Mouse (Mus musculus) spleen, adult 2 months (tissue): Measurements from ENCODE around the gene Mapre3.

Experiments
- CTCF ChIP-seq: fragments of 200-500 bp; IDR thresholded peaks from 2 replicates; pipeline ENCODE4 v1.5.1; 2011; ENCODE audit warnings: mild to moderate bottlenecking, inconsistent platforms; ENCODE audit not compliant: insufficient read depth, insufficient read length, insufficient replicate concordance; ENCODE audit errors: extremely low read depth
- POLR2A ChIP-seq: fragments of 200-500 bp; IDR thresholded peaks from 2 replicates; pipeline ENCODE4 v1.6.1; 2011; ENCODE audit warnings: low read depth, low read length, inconsistent platforms

DNA sequence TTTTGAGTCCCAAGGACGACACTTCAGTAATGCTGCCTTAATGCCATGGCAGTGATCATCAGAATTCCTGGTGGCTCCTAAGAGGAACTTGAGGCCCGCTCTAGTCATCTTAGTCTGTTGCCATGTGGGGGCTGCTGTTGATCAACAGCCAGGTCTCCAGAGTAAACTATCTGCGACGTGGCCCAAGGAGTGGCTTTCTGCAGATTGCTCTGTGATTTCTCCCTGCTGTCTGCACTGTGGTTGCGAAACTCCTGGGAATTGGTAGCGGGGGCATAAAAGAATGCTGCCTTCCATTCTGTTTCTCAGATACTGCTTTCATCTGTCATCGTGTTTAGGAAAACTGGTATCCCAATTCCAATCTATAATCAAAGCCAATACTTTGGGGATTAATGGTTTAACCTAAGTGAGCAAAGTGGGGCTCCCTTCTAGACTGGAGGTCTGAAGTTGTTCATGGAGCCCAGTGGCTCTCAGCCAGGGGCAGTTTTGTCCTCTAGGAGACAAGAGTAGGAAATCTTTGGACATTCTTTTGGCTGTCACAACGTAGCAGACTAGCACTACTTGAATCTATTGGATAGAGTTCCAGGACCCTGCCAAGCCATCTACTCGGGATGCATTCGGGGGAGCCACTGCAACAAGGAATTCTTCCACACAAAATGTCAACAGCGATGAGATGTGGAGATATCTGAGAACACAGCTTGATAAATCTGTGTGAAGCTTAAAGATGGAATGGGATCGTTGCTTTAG, 11.5 kb upstream of the Mapre3 start:
- TF ChIP-seq POLR2A (no peak), CTCF (no peak)
